In genomic region chr17:40837308-40837707, GRCm38 (mm10) we compare ENCODE assay signal across 9 mouse cellular contexts. TPM values are rescaled to one million over a fixed set of nuclear protein-coding genes. Genes with fewer than 3 reads are reported as not detected.
DNase-seq lines count a peak whose midpoint lies in the region; ATAC-seq and TF ChIP-seq lines count a peak whose summit lies in the region.
"Had no signal": no experiment of that assay in that cellular context is flagged by ENCODE, and none has a peak within 500 bp of the region (broad histone marks: within the 10 kb centered on the region; RNA-seq: fewer than 3 reads in every experiment).

No protein-coding gene starts in this region.

- H3K27ac ChIP-seq in kidney, embryonic 14.5 days (ENCODE audit: low read depth, low read length), result no peak overlapping the region
- H3K27ac ChIP-seq in cortical plate, adult 2 months (ENCODE audit: insufficient read depth, low read length), result no peak overlapping the region
- H3K27ac ChIP-seq in lung, embryonic 14.5 days (ENCODE audit: low read depth), result no peak overlapping the region
- H3K27ac ChIP-seq: lung, embryonic 15.5 days had no signal

- no peaks in the 10 kb centered on the region for H3K9me3 ChIP-seq in kidney, embryonic 14.5 days (ENCODE audit: control insufficient read depth, low read length)
- no peaks in the 10 kb centered on the region for H3K9me3 ChIP-seq in G1E (replicated peaks)
- no peaks in the 10 kb centered on the region for H3K9me3 ChIP-seq in lung, embryonic 14.5 days (ENCODE audit: low read depth, low read length)
- H3K9me3 ChIP-seq: lung, embryonic 15.5 days had no signal

- H3K9ac ChIP-seq in kidney, embryonic 14.5 days (ENCODE audit: low read depth, low read length), result no peak overlapping the region
- H3K9ac ChIP-seq in lung, embryonic 14.5 days, result no peak overlapping the region
- H3K9ac ChIP-seq: lung, embryonic 15.5 days had no signal

- H3K36me3 ChIP-seq in kidney, embryonic 14.5 days (ENCODE audit: control insufficient read depth, insufficient read depth, low read length), result no peaks in the 10 kb centered on the region
- peaks cover 68% of the 10 kb centered on the region for H3K36me3 ChIP-seq in G1E (replicated peaks)
- H3K36me3 ChIP-seq in lung, embryonic 14.5 days (ENCODE audit: insufficient read depth), result no peaks in the 10 kb centered on the region
- H3K36me3 ChIP-seq: lung, embryonic 15.5 days had no signal

- H3K4me3 ChIP-seq in kidney, embryonic 14.5 days (ENCODE audit: low read length), result no peak overlapping the region
- no peak overlapping the region for H3K4me3 ChIP-seq in G1E (ENCODE audit: low read depth, low read length)
- no peak overlapping the region for H3K4me3 ChIP-seq in cortical plate, adult 2 months (ENCODE audit: insufficient read depth, low read length)
- H3K4me3 ChIP-seq in lung, embryonic 14.5 days (ENCODE audit: low read depth, low read length), result no peak overlapping the region
- H3K4me3 ChIP-seq: erythroblast, embryonic 14.5 days; lung, embryonic 15.5 days had no signal

- no peak overlapping the region for H3K4me2 ChIP-seq in kidney, embryonic 14.5 days (replicated peaks; ENCODE audit: low read depth, low read length)
- H3K4me2 ChIP-seq in lung, embryonic 14.5 days, result no peak overlapping the region
- H3K4me2 ChIP-seq: lung, embryonic 15.5 days had no signal

- no peaks in the 10 kb centered on the region for H3K4me1 ChIP-seq in kidney, embryonic 14.5 days (ENCODE audit: control insufficient read depth, insufficient read depth, low read length)
- peaks cover 16% of the 10 kb centered on the region; the same call in 1 of the 2 replicates for H3K4me1 ChIP-seq in G1E (ENCODE audit: insufficient read depth, low read depth, low read length)
- no peaks in the 10 kb centered on the region for H3K4me1 ChIP-seq in cortical plate, adult 2 months (ENCODE audit: control insufficient read depth, insufficient read depth, low read length)
- H3K4me1 ChIP-seq in lung, embryonic 14.5 days (ENCODE audit: insufficient read depth), result no peaks in the 10 kb centered on the region
- H3K4me1 ChIP-seq: lung, embryonic 15.5 days had no signal

- H3K27me3 ChIP-seq in kidney, embryonic 14.5 days (ENCODE audit: control insufficient read depth, insufficient read depth, low read length), result no peaks in the 10 kb centered on the region
- H3K27me3 ChIP-seq in G1E (ENCODE audit: insufficient read depth, low read length), result no peaks in the 10 kb centered on the region
- H3K27me3 ChIP-seq in lung, embryonic 14.5 days (ENCODE audit: insufficient read depth, low read length), result no peaks in the 10 kb centered on the region
- H3K27me3 ChIP-seq: lung, embryonic 15.5 days had no signal

- TF ChIP-seq POLR2A in cortical plate, adult 2 months (IDR thresholded peaks at IDR 0.05; ENCODE audit: extremely low read depth, insufficient read depth, low read length), result no peak

- no peak for TF ChIP-seq CTCF in G1E (IDR thresholded peaks at IDR 0.05; ENCODE audit: low read depth, low read length)
- peak; percentile 19; the same call in 1 of the 2 replicates for TF ChIP-seq CTCF in cortical plate, adult 2 months (IDR thresholded peaks at IDR 0.05; ENCODE audit: extremely low read depth, insufficient read depth, low read length)
- peak; percentile 57 for TF ChIP-seq CTCF in lung, embryonic 14.5 days (IDR thresholded peaks at IDR 0.05; ENCODE audit: low read depth)

- ATAC-seq in kidney, embryonic 14.5 days (ENCODE audit: low FRiP score, low TSS enrichment), result no peak
- ATAC-seq in G1E (ENCODE audit: extremely low read depth, insufficient number of reproducible peaks, low FRiP score, poor library complexity, severe bottlenecking), result 0 out of 2 replicates have a peak, but pooled peaks have one; percentile 29
- no peak for ATAC-seq in lung, embryonic 14.5 days (ENCODE audit: insufficient read depth)
- no peak for ATAC-seq in erythroblast, adult 5-6 weeks (replicated peaks; ENCODE audit: low FRiP score, poor library complexity, severe bottlenecking)

- DNase-seq in kidney, adult 8-10 months, result peak; percentile 2
- DNase-seq in G1E (ENCODE audit: low spot score), result no peak
- DNase-seq in lung, embryonic 14.5 days, result peak; percentile 52
- no peak for DNase-seq in yolk sac, embryonic 10.5 days (ENCODE audit: low spot score)

RNA-seq across cellular contexts. Expression of gene Rhag, which starts 26.4 kb away (rescaled TPM):
- 0.23 and 0.40 TPM in 2 replicates for polyA plus RNA-seq in kidney, embryonic 14.5 days (2014; fragmentation: Nextera tagmentation; extraction: Ambion mirVana)
- total RNA-seq in G1E (2014; fragmentation: Nextera tagmentation), result 630 and 645 TPM in 2 replicates
- 110 and 118 TPM in 2 replicates for total RNA-seq in G1E (2017)
- polyA plus RNA-seq in G1E (2012), result 9.5 and 12.7 TPM in 2 replicates
- not detected in 2 replicates for polyA plus RNA-seq in cortical plate, adult 2 months (2012; rRNA removed)
- polyA plus RNA-seq in lung, embryonic 14.5 days (2014; fragmentation: Nextera tagmentation; extraction: Ambion mirVana), result 0.43 and 0.82 TPM in 2 replicates
- 918 and 923 TPM in 2 replicates for total RNA-seq in erythroblast, adult 5-6 weeks (2015; ENCODE audit: low replicate concordance)
- total RNA-seq in erythroblast, adult 5-6 weeks (2017; ENCODE audit: low replicate concordance), result 744 and 814 TPM in 2 replicates

RNA-seq across cellular contexts. Expression of gene Crisp2, which starts 30.5 kb away (rescaled TPM):
- polyA plus RNA-seq in kidney, embryonic 14.5 days (2014; fragmentation: Nextera tagmentation; extraction: Ambion mirVana), result not detected in 2 replicates
- 12.6 and 17.6 TPM in 2 replicates for total RNA-seq in G1E (2014; fragmentation: Nextera tagmentation)
- 6.9 and 7.1 TPM in 2 replicates for total RNA-seq in G1E (2017)
- polyA plus RNA-seq in G1E (2012), result 0.08 TPM in 1 of 2 replicates, not detected in the other
- polyA plus RNA-seq in cortical plate, adult 2 months (2012; rRNA removed), result not detected in 2 replicates
- not detected in 2 replicates for polyA plus RNA-seq in lung, embryonic 14.5 days (2014; fragmentation: Nextera tagmentation; extraction: Ambion mirVana)
- total RNA-seq in erythroblast, adult 5-6 weeks (2015; ENCODE audit: low replicate concordance), result 1.0 TPM in 1 of 2 replicates, not detected in the other
- total RNA-seq in erythroblast, adult 5-6 weeks (2017; ENCODE audit: low replicate concordance), result 3.7 and 5.9 TPM in 2 replicates
- polyA plus RNA-seq: erythroblast, embryonic 14.5 days; lung, embryonic 15.5 days had no signal

RNA-seq across cellular contexts. Expression of gene 9130008F23Rik, which starts 43.1 kb away (rescaled TPM):
- polyA plus RNA-seq in kidney, embryonic 14.5 days (2014; fragmentation: Nextera tagmentation; extraction: Ambion mirVana), result 1.4 and 1.8 TPM in 2 replicates
- total RNA-seq in G1E (2014; fragmentation: Nextera tagmentation) (not detected in 2 replicates), G1E (2017) (0.12 and 0.71 TPM in 2 replicates)
- 0.11 and 0.29 TPM in 2 replicates for polyA plus RNA-seq in G1E (2012)
- 0.19 and 0.42 TPM in 2 replicates for polyA plus RNA-seq in cortical plate, adult 2 months (2012; rRNA removed)
- polyA plus RNA-seq in lung, embryonic 14.5 days (2014; fragmentation: Nextera tagmentation; extraction: Ambion mirVana), result 3.0 and 3.4 TPM in 2 replicates
- 0.84 and 2.3 TPM in 2 replicates for total RNA-seq in erythroblast, adult 5-6 weeks (2015; ENCODE audit: low replicate concordance)
- total RNA-seq in erythroblast, adult 5-6 weeks (2017; ENCODE audit: low replicate concordance), result not detected in 2 replicates

Comparison
In these comparisons a context has a peak if more than half of its experiments do, and no peak if none do; other contexts are left out.
1. DNase-seq: peak in kidney, adult 8-10 months (2 of 2) and lung, embryonic 14.5 days (single experiment); none in G1E (single experiment) and yolk sac, embryonic 10.5 days (single experiment).